Mouse (Mus musculus): ENCODE results near the gene Gm17079. TPM values are rescaled to one million over a fixed set of nuclear protein-coding genes. Genes with fewer than 3 reads are reported as not detected.
A peak's percentile ranks its signal among the peaks of the same experiment; 100 is the strongest.
"Not testable (repeated sequence)": the region's sequence is repeated elsewhere in the genome, so short reads cannot be mapped to it uniquely, and the experiment has no call there.

Gene Gm17079
- total RNA-seq (2014; fragmentation: Nextera tagmentation) (not detected in 2 replicates), total RNA-seq (2017) (not detected in 2 replicates)

DNA sequence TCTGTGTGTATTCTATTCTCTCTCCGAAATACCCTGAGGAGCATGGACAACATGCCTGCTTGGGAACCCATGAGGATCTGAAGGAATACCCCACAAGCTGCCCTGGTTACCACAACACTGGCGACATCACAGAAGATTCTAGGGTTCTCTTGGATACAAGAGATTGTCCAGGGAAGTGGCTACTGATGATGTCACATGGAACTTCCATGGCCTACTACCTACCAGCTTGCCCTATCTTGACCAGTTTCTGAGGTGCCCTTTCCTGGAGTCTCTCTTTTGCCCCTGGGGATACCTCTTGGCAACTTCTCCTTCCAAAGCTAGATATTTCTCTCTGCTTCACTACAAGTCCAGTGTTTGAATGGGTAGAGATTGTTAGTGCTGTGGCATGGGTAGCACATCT is at the start of gene Gm17079:
TSS of gene Gm17079 (minus strand) at position 101 of the 400 bp plus-strand sequence.
- not testable (repeated sequence) for ATAC-seq (replicated peaks; ENCODE audit: poor library complexity, severe bottlenecking)

- peak; percentile 17; the same call in 1 of the 2 replicates for ATAC-seq (replicated peaks; ENCODE audit: poor library complexity, severe bottlenecking)
Measured at GRCm38 (mm10) chr14:51740347-51741170, 45.3 kb upstream of the Gm17079 start.

GRCm38 (mm10) chr14:51739150-51739993 is 44.1 kb upstream of the Gm17079 start:
- ATAC-seq (replicated peaks; ENCODE audit: poor library complexity, severe bottlenecking): no peak

- peak; percentile 44 for ATAC-seq (replicated peaks; ENCODE audit: poor library complexity, severe bottlenecking)
Measured at GRCm38 (mm10) chr14:51738411-51739149, 43.3 kb upstream of the Gm17079 start.

DNA sequence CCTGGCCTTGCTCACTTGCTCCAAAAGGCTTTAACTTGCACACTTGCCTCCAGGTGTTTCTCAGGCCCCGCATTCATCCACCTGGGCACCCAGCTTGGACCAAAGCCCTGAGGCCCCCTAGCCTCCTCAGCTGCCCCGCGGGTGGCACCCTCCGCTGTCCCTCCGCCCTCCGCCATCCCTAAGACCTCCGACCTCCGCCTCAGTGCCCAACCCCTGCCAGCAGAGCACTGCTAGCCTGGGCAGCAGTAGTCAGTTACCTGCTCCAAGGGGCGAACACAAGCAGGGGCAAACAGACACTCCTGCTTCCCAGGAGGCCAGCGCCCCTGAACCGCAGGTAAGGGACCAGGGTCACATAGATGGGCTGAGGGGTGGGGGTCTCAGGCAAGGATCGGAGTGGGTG is 42.7 kb upstream of the Gm17079 start:
- no peak for ATAC-seq (replicated peaks; ENCODE audit: poor library complexity, severe bottlenecking)

DNA sequence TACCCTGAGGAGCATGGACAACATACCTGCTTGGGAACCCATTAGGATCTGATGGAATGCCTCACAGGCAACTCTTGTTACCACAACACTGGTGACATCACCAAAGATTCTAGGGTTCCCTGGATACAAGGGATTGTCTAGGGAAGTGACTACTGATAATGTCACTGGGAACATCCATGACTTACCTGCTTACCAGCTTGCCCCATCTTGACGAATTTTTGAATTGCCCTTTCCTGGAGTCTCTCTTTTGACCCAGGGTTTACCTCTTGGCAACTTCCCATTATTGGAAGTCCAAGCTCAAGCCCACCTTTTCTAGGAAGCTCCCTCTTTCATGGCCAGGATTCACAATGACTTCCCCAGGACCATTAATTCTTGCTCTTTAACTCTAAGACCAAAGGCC is 21.8 kb upstream of the Gm17079 start, which contains the start of gene Gm5800:
TSS of gene Gm5800 (minus strand) at position 101 of the 400 bp plus-strand sequence.
- no peak for ATAC-seq (replicated peaks; ENCODE audit: poor library complexity, severe bottlenecking)

GRCm38 (mm10) chr14:51677269-51677668 is 18.0 kb downstream of the Gm17079 start:
- no peak for ATAC-seq (replicated peaks; ENCODE audit: poor library complexity, severe bottlenecking)

Other genes with a start within 250 kb of the Gm17079 start
- gene Vmn2r89, start 243.6 kb downstream of the Gm17079 start, total RNA-seq (2014; fragmentation: Nextera tagmentation): not detected in 2 replicates
- gene Vmn2r89, start 243.6 kb downstream of the Gm17079 start, total RNA-seq (2017): not detected in 2 replicates
- gene Gm5622, start 142.7 kb downstream of the Gm17079 start, total RNA-seq (2014; fragmentation: Nextera tagmentation): not detected in 2 replicates
- not detected in 2 replicates for gene Gm5622, start 142.7 kb downstream of the Gm17079 start, total RNA-seq (2017)
- not detected in 2 replicates for gene Gm17175, start 121.4 kb downstream of the Gm17079 start, total RNA-seq (2014; fragmentation: Nextera tagmentation)
- gene Gm17175, start 121.4 kb downstream of the Gm17079 start, total RNA-seq (2017): not detected in 2 replicates
- not detected in 2 replicates for gene Gm17174, start 103.3 kb downstream of the Gm17079 start, total RNA-seq (2014; fragmentation: Nextera tagmentation)
- not detected in 2 replicates for gene Gm17174, start 103.3 kb downstream of the Gm17079 start, total RNA-seq (2017)
- not detected in 2 replicates for gene Gm17078, start 84.2 kb downstream of the Gm17079 start, total RNA-seq (2014; fragmentation: Nextera tagmentation)
- not detected in 2 replicates for gene Gm17078, start 84.2 kb downstream of the Gm17079 start, total RNA-seq (2017)
- not detected in 2 replicates for gene Gm4181, start 59.8 kb downstream of the Gm17079 start, total RNA-seq (2014; fragmentation: Nextera tagmentation)
- not detected in 2 replicates for gene Gm4181, start 59.8 kb downstream of the Gm17079 start, total RNA-seq (2017)
- gene Gm5800, start 21.7 kb upstream of the Gm17079 start, total RNA-seq (2014; fragmentation: Nextera tagmentation): not detected in 2 replicates
- not detected in 2 replicates for gene Gm5800, start 21.7 kb upstream of the Gm17079 start, total RNA-seq (2017)
- not detected in 2 replicates for gene Ang4, start 78.1 kb upstream of the Gm17079 start, total RNA-seq (2014; fragmentation: Nextera tagmentation)
- not detected in 2 replicates for gene Ang4, start 78.1 kb upstream of the Gm17079 start, total RNA-seq (2017)
- gene AY358078, start 104.6 kb upstream of the Gm17079 start, total RNA-seq (2014; fragmentation: Nextera tagmentation): not detected in 2 replicates
- gene AY358078, start 104.6 kb upstream of the Gm17079 start, total RNA-seq (2017): not detected in 2 replicates
- gene Ear6, start 158.2 kb upstream of the Gm17079 start, total RNA-seq (2014; fragmentation: Nextera tagmentation): not detected in 2 replicates
- 2.1 and 2.7 TPM in 2 replicates for gene Ear6, start 158.2 kb upstream of the Gm17079 start, total RNA-seq (2017)
- gene Mettl17, start 189.4 kb upstream of the Gm17079 start, total RNA-seq (2014; fragmentation: Nextera tagmentation): 15.4 and 22.2 TPM in 2 replicates
- 13.1 and 34.7 TPM in 2 replicates for gene Mettl17, start 189.4 kb upstream of the Gm17079 start, total RNA-seq (2017)
- 0.49 and 1.4 TPM in 2 replicates for gene Slc39a2, start 197.4 kb upstream of the Gm17079 start, total RNA-seq (2014; fragmentation: Nextera tagmentation)
- gene Slc39a2, start 197.4 kb upstream of the Gm17079 start, total RNA-seq (2017): 0.09 and 0.21 TPM in 2 replicates
- 5.4 and 6.2 TPM in 2 replicates for gene Ndrg2, start 218.7 kb upstream of the Gm17079 start, total RNA-seq (2014; fragmentation: Nextera tagmentation)
- 8.7 and 11.4 TPM in 2 replicates for gene Ndrg2, start 218.7 kb upstream of the Gm17079 start, total RNA-seq (2017)
- gene Tppp2, start 223.0 kb upstream of the Gm17079 start, total RNA-seq (2014; fragmentation: Nextera tagmentation): not detected in 2 replicates
- gene Tppp2, start 223.0 kb upstream of the Gm17079 start, total RNA-seq (2017): not detected in 2 replicates
- gene Rnase13, start 227.3 kb upstream of the Gm17079 start, total RNA-seq (2014; fragmentation: Nextera tagmentation): not detected in 2 replicates
- gene Rnase13, start 227.3 kb upstream of the Gm17079 start, total RNA-seq (2017): not detected in 2 replicates

Data from granulocyte monocyte progenitor cell, adult 5-6 weeks (primary cell).